Mouse (Mus musculus): ENCODE results near the gene Gm10309. TPM values are rescaled to one million over a fixed set of nuclear protein-coding genes. Genes with fewer than 3 reads are reported as not detected.

The Gm10309 gene
- polyA plus RNA-seq, 1 experiment = not detected

DNA sequence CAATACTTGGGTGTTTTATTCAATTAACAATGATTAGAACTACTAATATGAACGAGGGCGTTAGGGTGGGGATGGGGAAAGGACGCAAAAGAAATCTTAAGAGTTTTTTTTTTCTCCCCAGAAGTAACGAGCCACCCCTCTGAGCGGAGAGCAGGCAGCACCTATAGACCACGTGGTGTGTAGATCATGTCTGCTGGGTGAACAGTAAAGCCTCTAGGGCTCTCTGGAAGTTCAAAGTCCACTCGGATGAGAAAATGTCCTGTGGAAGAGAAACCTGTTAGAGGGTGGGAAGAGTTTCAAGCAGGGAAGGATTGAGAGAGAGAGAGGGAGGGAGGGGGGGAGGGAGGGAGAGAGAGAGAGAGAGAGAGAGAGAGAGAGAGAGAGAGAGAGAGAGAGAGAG, 38.6 kb downstream of the Gm10309 start:
- Histone ChIP-seq H3K4me1 (ENCODE audit: control insufficient read depth, insufficient read depth, low read length) (peaks cover 2% of the 10 kb centered on the region; the same call in 1 of the 2 replicates), H3K4me3 (replicated peaks; ENCODE audit: control insufficient read depth, low read depth, low read length) (no peak overlapping the region), H3K27ac (ENCODE audit: control insufficient read depth, insufficient read depth, low read depth, low read length, poor library complexity) (no peak overlapping the region)
- TF ChIP-seq CTCF (IDR thresholded peaks at IDR 0.05; ENCODE audit: control insufficient read depth, insufficient read depth, low read length) = no peak
- TF ChIP-seq POLR2A (IDR thresholded peaks at IDR 0.05; ENCODE audit: borderline replicate concordance, control insufficient read depth, low read depth, low read length) = no peak
- WGBS = 81% methylated on average over 7 of the region's 7 CpGs

DNA sequence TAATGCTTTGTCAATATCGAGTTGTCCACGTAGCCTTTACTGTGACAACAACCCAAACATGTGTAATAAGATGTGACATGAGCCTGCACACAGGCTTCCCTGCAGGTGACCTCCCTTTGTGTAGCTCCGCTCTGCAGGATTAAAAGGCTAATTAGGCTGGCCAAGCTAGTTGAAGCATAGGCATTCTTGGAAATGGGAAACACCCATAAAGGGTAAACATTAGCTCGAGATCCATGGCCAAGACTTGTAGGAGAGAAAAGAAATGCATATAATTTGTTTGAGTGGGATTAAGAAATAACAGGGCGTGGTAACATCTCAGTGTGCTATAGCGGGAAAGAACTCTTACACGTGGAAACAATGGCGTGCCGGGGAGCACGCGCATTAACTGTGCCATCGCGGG, 39.2 kb downstream of the Gm10309 start:
- 88% methylated on average over 13 of the region's 13 CpGs for WGBS
- TF ChIP-seq POLR2A (IDR thresholded peaks at IDR 0.05; ENCODE audit: borderline replicate concordance, control insufficient read depth, low read depth, low read length) (no peak), CTCF (IDR thresholded peaks at IDR 0.05; ENCODE audit: control insufficient read depth, insufficient read depth, low read length) (no peak)
- Histone ChIP-seq H3K4me3 (replicated peaks; ENCODE audit: control insufficient read depth, low read depth, low read length) (no peak overlapping the region), H3K4me1 (ENCODE audit: control insufficient read depth, insufficient read depth, low read length) (peaks cover 2% of the 10 kb centered on the region; the same call in 1 of the 2 replicates), H3K27ac (ENCODE audit: control insufficient read depth, insufficient read depth, low read depth, low read length, poor library complexity) (no peak overlapping the region)

- Histone ChIP-seq H3K4me1 (ENCODE audit: control insufficient read depth, insufficient read depth, low read length) (peaks cover 2% of the 10 kb centered on the region; the same call in 1 of the 2 replicates), H3K4me3 (replicated peaks; ENCODE audit: control insufficient read depth, low read depth, low read length) (no peak overlapping the region), H3K27ac (ENCODE audit: control insufficient read depth, insufficient read depth, low read depth, low read length, poor library complexity) (no peak overlapping the region)
- WGBS = 89% methylated on average over 16 of the region's 16 CpGs
- TF ChIP-seq CTCF (IDR thresholded peaks at IDR 0.05; ENCODE audit: control insufficient read depth, insufficient read depth, low read length) = no peak
- TF ChIP-seq POLR2A (IDR thresholded peaks at IDR 0.05; ENCODE audit: borderline replicate concordance, control insufficient read depth, low read depth, low read length) = no peak
Measured at GRCm38 (mm10) chr17:86464689-86465363, 40.2 kb downstream of the Gm10309 start.

DNA sequence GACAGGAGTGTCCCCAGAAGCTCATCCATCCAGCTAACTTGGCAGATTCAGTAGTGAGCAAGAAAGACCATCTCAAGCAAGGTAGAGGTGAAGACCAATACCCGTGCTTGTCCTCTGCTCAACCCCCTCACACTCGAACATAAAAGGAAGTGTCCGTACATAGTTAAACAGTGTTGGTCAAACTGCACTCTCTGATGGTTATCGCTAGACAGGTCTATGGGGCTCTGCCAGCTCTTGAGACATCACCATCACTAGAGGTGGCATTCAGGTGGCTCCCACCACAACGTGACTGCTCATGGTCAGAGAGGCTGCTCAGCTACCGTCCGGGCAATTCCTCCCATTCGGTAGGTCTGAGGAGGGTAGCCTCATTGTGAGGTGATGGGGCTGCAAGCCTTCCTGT, 40.8 kb downstream of the Gm10309 start:
- 80% methylated on average over 8 of the region's 8 CpGs for WGBS
- no peak overlapping the region for H3K4me3 ChIP-seq (replicated peaks; ENCODE audit: control insufficient read depth, low read depth, low read length)
- TF ChIP-seq CTCF (IDR thresholded peaks at IDR 0.05; ENCODE audit: control insufficient read depth, insufficient read depth, low read length) (no peak), POLR2A (IDR thresholded peaks at IDR 0.05; ENCODE audit: borderline replicate concordance, control insufficient read depth, low read depth, low read length) (no peak)
- H3K27ac ChIP-seq (ENCODE audit: control insufficient read depth, insufficient read depth, low read depth, low read length, poor library complexity) = no peak overlapping the region
- H3K4me1 ChIP-seq (ENCODE audit: control insufficient read depth, insufficient read depth, low read length) = peaks cover 2% of the 10 kb centered on the region; the same call in 1 of the 2 replicates

DNA sequence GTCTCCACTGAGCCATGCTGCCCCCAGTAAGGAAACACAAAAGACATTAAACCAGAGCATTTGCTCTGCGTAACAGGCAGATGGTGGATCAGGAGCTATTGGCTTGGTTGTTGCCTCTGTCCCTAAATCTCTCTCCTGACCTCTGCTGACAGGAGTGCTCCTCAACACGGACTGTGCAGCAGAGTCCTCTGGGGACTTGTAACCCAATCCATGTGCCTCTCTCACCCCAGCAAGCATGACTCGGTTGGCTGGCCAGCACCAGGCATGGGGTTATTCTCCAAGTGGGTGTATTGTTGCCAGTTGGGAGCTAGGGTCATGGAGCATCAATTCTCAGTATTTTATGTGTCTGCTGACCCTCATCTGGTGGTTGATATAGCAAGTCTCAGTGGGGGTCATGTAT, 41.7 kb downstream of the Gm10309 start:
- TF ChIP-seq POLR2A (IDR thresholded peaks at IDR 0.05; ENCODE audit: borderline replicate concordance, control insufficient read depth, low read depth, low read length) (no peak), CTCF (IDR thresholded peaks at IDR 0.05; ENCODE audit: control insufficient read depth, insufficient read depth, low read length) (no peak)
- Histone ChIP-seq H3K27ac (ENCODE audit: control insufficient read depth, insufficient read depth, low read depth, low read length, poor library complexity) (no peak overlapping the region), H3K4me1 (ENCODE audit: control insufficient read depth, insufficient read depth, low read length) (peaks cover 2% of the 10 kb centered on the region; the same call in 1 of the 2 replicates), H3K4me3 (replicated peaks; ENCODE audit: control insufficient read depth, low read depth, low read length) (no peak overlapping the region)
- 79% methylated on average over 3 of the region's 3 CpGs for WGBS

GRCm38 (mm10) chr17:86460645-86461430, 44.2 kb downstream of the Gm10309 start:
- no peak overlapping the region for H3K4me3 ChIP-seq (replicated peaks; ENCODE audit: control insufficient read depth, low read depth, low read length)
- 83% methylated on average over 17 of the region's 17 CpGs for WGBS

DNA sequence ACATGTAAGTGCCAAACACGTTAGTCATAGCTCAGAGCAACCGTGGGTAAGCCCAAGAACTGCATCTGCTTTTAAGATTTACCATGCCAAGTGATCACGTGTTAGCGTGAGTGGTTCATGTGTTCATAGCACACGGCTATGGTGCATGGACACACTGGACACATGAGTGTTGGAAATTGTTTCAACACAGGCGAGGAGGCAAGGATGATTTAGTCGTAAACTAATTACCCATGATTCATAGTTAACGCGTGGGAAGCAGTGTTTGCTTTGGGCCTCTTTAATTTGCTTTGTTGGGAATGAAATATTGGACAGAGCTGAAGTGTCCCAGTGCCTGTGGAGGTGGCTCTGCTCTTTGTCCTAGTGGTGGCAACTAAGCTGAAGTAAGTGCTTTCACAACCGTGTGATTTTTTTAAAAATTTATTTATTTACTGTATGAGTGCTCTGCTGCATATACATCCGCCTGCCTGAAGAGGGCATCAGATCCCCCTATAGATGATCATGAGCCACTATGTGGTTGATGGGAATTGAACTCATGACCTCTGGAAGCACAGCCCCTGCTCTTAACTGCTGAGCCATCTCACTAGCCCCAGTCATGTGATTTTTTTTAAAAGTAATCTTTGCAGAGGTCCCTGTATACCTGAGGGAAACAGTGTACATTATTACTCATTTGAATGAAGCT, 46.6 kb downstream of the Gm10309 start:
- TF ChIP-seq POLR2A (IDR thresholded peaks at IDR 0.05; ENCODE audit: borderline replicate concordance, control insufficient read depth, low read depth, low read length) (no peak), CTCF (IDR thresholded peaks at IDR 0.05; ENCODE audit: control insufficient read depth, insufficient read depth, low read length) (no peak)
- 76% methylated on average over 11 of the region's 11 CpGs for WGBS
- H3K27ac ChIP-seq (ENCODE audit: control insufficient read depth, insufficient read depth, low read depth, low read length, poor library complexity) = no peak overlapping the region
- H3K4me1 ChIP-seq (ENCODE audit: control insufficient read depth, insufficient read depth, low read length) = no peaks in the 10 kb centered on the region; the same call in none of the 2 replicates
- H3K4me3 ChIP-seq (replicated peaks; ENCODE audit: control insufficient read depth, low read depth, low read length) = no peak overlapping the region

More at GRCm38 (mm10) chr17:86460645-86461430, 44.2 kb downstream of the Gm10309 start:
- TF ChIP-seq CTCF (IDR thresholded peaks at IDR 0.05; ENCODE audit: control insufficient read depth, insufficient read depth, low read length) (no peak), POLR2A (IDR thresholded peaks at IDR 0.05; ENCODE audit: borderline replicate concordance, control insufficient read depth, low read depth, low read length) (no peak)
- no peak overlapping the region for H3K27ac ChIP-seq (ENCODE audit: control insufficient read depth, insufficient read depth, low read depth, low read length, poor library complexity)
- H3K4me1 ChIP-seq (ENCODE audit: control insufficient read depth, insufficient read depth, low read length) = no peaks in the 10 kb centered on the region; the same call in 1 of the 2 replicates

DNA sequence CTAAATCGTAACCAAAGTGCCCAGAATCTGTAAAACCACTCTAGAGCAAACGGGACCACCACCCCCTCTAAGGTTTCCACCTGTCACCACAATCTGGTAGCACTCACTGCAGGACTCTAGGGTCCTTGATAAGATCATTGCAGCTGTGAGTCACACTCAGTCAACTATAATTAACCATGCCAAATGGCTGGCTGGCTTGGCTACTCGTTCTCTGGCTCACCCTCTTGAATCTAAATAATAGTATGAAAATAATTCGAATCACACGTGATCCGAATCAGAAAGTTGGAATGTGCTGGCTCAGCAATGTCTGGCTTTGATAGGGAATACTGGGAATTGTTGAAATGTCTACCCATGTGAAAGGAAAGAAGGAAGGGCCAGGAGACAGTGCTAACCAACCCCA, 48.5 kb downstream of the Gm10309 start:
- TF ChIP-seq CTCF (IDR thresholded peaks at IDR 0.05; ENCODE audit: control insufficient read depth, insufficient read depth, low read length) (no peak), POLR2A (IDR thresholded peaks at IDR 0.05; ENCODE audit: borderline replicate concordance, control insufficient read depth, low read depth, low read length) (no peak)
- no peak overlapping the region for H3K4me3 ChIP-seq (replicated peaks; ENCODE audit: control insufficient read depth, low read depth, low read length)
- 77% methylated on average over 6 of the region's 6 CpGs for WGBS
- no peaks in the 10 kb centered on the region; the same call in none of the 2 replicates for H3K4me1 ChIP-seq (ENCODE audit: control insufficient read depth, insufficient read depth, low read length)
- no peak overlapping the region for H3K27ac ChIP-seq (ENCODE audit: control insufficient read depth, insufficient read depth, low read depth, low read length, poor library complexity)

Data from bone marrow, adult 2 months (tissue).